Mouse (Mus musculus): ENCODE results near the gene Gm28053.

- TF ChIP-seq EP300 (optimal IDR thresholded peaks at IDR 0.05): no peak
- TF ChIP-seq CTCF (IDR thresholded peaks at IDR 0.05; ENCODE audit: low read depth): no peak
Measured at GRCm38 (mm10) chr6:48725476-48725875, 7.1 kb downstream of the Gm28053 start.

Measured in stomach, postnatal 0 days (tissue).